Mouse (Mus musculus): ENCODE data around the gene Sox15.

The Sox15 gene

GRCm38 (mm10) chr11:69635471-69635870, 19.6 kb upstream of the Sox15 start:
- DNase-seq, result no peak

GRCm38 (mm10) chr11:69645860-69646259, 9.3 kb upstream of the Sox15 start:
- no peak for DNase-seq

- peak; percentile 79 for DNase-seq
Observed at GRCm38 (mm10) chr11:69653399-69653798, 1.7 kb upstream of the Sox15 start.

- peak; percentile 88 for DNase-seq
Observed at GRCm38 (mm10) chr11:69654760-69655159, 354 bp upstream of the Sox15 start.

DNA sequence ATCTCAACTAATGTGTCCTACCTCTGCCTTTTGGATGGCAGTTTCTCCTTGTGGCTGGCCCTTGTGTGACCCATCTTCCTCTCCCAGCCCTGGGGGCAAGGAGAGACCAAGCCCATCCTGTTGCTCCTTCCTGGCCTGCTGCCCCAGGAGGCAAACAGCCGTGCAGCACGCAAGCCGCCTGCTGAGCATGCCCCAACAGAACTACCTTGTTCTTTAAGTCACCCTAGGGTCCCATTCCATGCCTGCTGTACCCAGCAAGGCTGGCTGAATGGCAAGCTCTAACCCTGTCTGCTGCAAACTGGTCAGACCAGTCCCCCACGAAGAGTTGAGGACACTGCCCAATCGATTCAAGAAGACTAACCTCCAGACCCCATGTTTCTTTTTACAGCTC, 946 bp downstream of the Sox15 start:
- DNase-seq, result no peak

- DNase-seq, result peak; percentile 91
Observed at GRCm38 (mm10) chr11:69656617-69657461, 1.7 kb downstream of the Sox15 start.

DNA sequence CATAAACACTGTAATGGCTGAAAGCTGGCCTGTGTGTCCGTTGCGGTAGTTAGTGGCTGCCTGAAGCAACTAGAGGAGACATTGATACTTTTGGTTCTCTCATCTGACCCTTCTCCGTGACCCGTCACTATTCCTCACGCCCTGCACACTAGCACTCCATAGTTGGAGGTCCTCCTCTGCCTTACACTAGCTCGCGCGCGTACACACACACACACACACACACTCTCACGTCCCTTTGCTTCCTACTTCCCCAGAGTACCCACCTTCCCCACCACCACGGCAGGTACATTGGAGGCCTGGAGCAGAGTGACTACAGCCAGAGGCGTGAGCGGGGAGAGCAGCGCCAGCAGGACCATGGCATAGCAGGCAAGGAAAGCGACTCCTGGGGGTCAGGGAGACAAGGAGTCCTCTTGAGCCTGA, 2.4 kb downstream of the Sox15 start:
- peak; percentile 91 for DNase-seq

GRCm38 (mm10) chr11:69661221-69661881, 6.2 kb downstream of the Sox15 start:
- peak; percentile 94 for DNase-seq

GRCm38 (mm10) chr11:69662213-69662966, 7.3 kb downstream of the Sox15 start, which contains the start of gene Mpdu1:
Gene Mpdu1 (minus strand): TSS chr11:69662642.
- DNase-seq, result peak; percentile 100

DNA sequence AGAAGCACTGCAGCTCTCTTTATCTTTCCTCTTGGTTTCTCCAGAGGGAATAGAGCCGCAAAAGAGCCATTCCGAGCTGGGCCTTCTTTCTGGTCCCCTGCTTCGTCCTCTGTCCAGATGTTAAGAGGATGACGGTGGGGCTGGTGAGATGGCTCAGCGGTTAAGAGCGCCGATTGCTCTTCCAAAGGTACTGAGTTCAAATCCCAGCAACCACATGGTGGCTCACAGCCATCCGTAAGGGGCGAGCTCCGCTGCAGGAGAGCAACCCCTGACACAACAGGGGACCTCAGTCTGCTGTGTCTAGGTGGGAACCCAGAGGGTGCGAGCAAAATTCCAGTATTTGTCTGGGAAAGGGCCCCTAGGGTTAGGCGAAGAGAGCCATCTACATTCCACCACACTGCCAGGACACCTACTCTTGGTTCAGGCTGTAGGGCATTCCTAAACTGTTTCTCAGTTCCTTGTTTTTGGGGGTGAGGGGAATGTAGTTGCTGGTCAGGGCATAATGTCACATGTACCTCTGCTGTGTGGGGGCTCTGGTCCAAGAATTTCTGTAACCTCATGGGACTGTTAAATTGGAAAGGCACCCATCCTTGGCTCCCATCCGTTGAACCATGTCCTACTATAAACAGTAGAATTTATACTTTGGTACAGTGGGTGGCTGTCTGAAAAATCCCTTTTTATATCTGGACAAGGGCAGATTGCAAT, 8.0 kb downstream of the Sox15 start:
- DNase-seq, result no peak

GRCm38 (mm10) chr11:69663795-69664194, 8.7 kb downstream of the Sox15 start:
- peak; percentile 97 for DNase-seq

DNA sequence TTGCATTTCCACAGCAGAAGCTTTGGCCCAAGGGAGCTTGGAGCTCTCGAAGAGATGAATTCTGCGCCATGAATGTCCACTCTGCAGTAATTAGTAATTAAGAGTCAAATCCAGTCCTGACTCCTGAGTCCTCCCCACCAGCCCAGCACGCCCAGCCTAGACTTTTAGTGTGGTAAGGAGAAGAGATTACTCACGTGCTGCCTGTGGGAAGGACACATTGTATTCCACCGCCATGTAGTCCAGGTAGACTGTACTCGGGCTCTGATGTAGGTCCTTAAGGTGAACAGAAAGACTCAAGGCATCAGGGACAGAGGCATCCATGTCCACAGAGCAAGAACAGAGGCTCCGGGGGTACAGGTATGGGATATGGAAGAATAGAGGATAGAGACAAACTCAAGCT, 9.7 kb downstream of the Sox15 start:
- DNase-seq, result peak; percentile 92

DNA sequence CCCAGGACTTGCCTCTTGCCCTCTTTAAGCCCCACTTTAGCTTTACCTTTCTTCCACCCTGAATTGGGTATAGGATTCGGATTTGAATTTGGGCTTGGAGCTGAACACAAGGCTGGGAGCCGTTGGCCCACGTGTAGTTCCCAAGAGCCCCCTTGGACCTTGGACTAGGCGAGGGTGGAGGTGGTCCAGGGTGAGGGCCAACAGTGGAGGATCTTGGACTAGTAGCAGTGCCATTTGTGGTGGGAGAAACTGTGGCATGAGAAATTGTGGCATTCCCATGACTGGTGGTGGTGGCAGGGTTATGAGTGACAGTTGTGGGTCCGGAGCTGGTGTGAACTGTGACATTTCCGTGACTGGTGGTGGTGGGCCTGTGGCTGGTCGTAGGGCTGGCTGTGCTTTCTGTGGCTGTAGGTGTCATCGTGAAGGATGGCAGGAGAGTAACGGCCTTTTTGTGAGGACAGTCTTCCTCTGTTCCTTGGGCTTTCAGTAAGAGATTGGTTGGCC, 10.4 kb downstream of the Sox15 start:
- DNase-seq, result peak; percentile 95

DNA sequence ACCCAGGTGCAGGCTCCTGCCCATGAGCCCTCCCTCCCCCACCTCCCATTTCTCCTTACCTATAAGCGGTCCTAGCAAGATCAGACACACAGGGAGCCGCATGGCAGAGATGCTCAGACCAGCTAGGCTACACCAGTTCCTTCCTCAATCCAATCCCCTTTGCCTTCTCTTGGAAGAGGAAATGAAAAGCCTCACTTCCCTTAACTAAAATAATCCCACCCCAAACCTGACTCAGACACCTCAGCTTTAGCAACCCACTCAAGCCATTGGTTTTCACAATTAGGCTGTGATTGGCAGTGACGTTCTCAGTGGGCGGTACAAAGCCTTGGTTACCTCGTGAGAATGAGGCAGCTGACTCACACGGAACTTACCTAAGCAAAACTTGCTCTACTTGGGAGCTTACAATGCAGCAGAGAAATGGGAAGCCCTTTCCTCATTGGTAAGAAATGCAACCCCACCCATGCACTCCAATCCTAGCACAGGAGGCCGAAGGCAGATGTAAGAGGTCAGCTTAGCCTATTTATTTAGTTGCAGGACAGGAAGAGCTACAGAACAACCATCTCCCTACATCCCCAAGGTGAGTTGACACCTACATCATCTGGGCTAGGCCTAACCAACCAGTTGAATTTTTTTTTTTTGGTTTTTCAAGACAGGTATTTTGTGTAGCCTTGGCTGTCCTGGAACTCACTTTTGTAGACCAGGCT, 11.0 kb downstream of the Sox15 start, which contains the start of gene Cd68:
TSS of gene Cd68 (minus strand) at position 193 of the 704 bp plus-strand sequence.
- DNase-seq, result peak; percentile 98

GRCm38 (mm10) chr11:69666665-69667005, 11.5 kb downstream of the Sox15 start:
- no peak for DNase-seq

- peak; percentile 100 for DNase-seq
Observed at GRCm38 (mm10) chr11:69670786-69671725, 15.9 kb downstream of the Sox15 start.

DNA sequence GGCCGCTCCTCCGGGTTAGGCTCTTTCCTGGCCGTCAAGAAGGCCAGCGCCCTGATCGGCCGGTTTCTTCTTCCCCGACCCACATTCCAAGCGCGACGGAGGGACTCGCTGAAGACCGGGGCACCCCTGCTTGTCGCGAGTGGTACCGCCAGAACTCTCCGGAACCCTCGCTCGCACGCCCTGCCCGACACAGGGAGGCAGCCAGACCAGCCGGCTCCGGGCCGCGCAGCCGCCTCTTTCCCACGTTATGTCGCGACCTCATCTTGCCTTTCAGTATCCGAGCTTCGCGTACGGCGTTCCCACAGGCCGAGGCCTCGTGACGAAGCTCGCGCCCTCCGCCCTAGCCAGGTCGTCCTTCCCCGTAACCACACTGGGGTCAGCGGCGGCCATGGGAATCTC, 16.6 kb downstream of the Sox15 start:
- no peak for DNase-seq

DNA sequence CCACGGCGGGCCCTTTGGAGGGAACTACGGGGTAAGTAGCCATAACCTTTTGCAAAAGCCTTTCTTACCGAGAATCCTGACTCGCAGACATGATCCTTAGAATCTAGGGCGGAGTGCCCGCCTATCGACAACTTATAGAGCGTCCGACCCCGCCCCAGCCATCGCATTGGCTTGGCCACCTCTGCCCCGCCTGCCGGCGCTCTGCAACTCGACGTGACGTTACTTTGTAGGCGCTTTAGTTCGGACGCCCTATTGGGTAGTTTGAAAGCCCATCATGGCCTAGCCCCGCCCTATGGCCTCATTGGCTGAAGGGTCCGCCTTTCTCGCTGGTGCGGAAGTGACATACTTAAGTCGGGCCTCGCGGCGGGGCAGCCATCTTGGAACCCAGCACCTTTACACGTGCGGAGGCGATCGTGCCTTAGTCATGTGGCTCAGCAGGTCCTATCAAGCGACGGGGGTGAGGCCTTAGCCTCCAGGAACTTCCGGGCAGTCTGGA, 17.1 kb downstream of the Sox15 start, which contains the start of gene Eif4a1:
TSS of gene Eif4a1 (minus strand) at position 213 of the 496 bp plus-strand sequence.
- DNase-seq, result peak; percentile 100

- DNase-seq, result no peak
Observed at GRCm38 (mm10) chr11:69679144-69679543, 24.0 kb downstream of the Sox15 start.

DNA sequence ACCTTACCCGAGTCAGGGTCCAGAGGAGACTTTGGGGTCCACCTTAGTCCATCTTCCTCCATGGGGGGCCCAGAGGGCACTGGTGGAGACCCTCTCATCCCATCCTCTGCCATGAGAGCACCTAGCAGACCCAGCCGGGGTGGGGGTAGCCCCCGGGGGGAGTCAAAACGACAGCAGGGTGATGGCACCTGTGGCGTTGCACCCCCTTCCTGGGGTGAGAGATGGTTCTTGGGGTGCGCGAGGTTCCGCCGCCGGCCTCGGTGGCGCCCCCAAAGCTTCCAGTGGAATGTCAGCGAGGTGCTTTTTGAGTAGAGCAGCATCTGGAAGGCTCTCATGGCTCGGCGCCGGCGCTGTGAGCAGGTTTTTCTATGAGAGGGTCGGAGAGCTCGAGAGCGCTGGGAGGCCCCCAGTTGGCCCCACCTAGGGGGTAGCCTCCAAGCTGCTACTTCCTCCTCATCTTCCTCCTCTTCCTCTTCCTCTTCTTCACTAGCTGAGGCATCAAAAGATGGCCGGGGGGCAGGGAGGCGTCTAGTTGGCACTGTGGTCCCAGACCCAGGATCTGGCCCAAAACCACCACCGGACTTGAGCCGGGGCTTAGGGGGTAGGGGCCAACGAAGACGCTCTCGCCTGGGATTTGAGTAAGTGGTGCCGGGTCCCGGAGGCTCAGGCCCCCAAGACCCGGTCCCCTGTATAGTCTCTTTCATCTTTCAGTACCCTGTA, 25.2 kb downstream of the Sox15 start:
- DNase-seq, result peak; percentile 94

All from heart, adult 11 months (tissue).